Mouse (Mus musculus) induced T-regulatory cell, adult 2 months (primary cell): ENCODE results near the gene Kank4.
"Not testable (repeated sequence)": the region's sequence is repeated elsewhere in the genome, so short reads cannot be mapped to it uniquely, and the experiment has no call there.

Experiments used
- DNase-seq: peaks from one replicate; pipeline ENCODE4 v3.0.0-alpha.2; 2012; ENCODE audit warnings: low read depth

The Kank4 gene

GRCm38 (mm10) chr4:98776721-98777427 is 40.5 kb downstream of the Kank4 start:
- no peak for DNase-seq

- no peak for DNase-seq
These were observed 43.6 kb downstream of the Kank4 start for GRCm38 (mm10) chr4:98773785-98774184.

GRCm38 (mm10) chr4:98767134-98768133 is 49.9 kb downstream of the Kank4 start:
- DNase-seq, result no peak

DNA sequence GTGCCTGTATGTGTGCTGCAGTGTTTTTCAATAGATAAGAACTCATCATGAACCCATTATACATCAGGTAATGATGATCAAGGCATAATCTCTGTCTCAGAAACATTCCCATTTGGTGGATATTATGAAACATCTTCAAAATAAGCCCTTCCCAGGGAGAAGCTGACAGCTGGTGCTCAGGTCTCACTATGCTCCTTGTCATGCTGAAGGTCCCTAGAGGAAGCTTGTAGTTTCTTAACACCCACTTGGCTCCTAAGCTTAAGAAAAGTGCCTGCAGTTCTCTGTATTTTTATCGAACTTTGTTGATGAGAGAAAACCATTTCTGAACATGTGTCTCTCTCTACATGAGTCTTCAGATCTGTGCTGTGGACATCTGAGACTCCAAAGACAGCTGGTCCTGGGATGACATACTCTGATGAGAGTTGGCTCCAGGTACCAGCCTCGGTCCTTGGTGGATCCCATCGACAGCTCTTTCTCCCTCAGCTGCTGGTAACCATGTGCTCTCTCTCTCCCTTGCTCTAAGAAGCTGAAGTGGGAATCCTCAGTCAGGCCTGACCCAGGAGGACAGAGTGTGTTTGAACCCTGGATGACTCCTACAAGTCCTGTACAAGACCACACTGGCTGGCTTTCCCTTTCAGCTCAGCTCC is 58.3 kb downstream of the Kank4 start:
- no peak for DNase-seq

DNA sequence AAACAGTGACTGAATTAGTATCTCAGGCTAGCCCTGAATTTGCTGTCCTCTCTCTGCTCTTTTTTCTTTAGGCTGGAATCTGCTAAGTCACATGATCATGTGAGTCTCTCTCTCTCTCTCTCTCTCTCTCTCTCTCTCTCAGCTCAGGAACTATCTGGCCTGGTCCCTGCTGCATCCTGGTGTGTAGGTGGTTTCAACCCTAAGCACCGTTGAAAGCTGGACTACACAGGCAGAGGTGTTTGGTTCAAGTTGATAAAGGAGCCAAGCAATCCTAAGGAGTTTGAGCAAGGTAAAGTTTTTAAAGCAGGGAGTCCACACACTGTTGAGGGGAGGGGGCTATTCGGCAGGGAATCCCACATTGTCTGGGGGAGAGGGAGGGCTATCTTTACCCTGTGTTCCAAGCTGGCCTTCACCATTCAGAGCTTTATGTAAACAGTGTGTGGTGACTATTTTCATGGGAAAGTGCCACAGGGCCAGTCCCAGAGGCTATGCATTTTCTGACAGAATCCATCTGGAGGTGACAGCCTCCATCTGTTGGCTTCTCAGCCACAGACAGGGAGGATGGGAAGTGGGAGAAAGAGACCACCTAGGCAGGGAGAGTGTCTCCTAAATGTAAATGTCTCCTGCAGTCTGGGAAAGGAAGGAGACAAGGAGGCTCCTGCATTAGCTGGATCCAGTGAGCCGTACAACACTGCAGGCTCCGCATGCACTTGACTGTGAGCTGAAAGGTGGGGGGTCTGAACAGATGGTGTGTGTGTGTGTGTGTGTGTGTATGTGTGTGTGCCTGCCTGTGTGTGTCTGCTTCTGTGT is 59.1 kb downstream of the Kank4 start:
- no peak for DNase-seq

GRCm38 (mm10) chr4:98756141-98756540 is 61.2 kb downstream of the Kank4 start:
- DNase-seq, result no peak

DNA sequence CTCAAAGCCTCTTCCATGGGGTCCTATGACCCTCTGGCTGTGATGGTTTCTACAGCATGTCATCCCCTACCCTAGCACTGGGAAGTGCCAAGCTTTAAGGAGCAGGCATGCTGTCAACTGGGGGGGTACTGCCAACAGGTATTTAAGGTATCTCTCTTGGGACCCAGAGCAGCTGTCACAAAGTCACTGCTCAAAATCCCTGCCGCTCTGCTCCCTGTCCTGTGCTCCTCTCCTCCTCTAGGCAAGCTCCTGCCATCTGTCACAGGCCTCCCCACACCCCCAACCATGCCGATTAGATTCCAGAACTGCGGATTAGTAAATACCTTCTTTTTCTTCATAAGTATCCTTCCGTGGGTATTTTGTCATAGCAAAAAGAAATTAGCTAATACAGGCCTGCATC is 62.9 kb downstream of the Kank4 start:
- DNase-seq, result no peak

- no peak for DNase-seq
These were observed 73.5 kb downstream of the Kank4 start for GRCm38 (mm10) chr4:98743906-98744210.

GRCm38 (mm10) chr4:98743209-98743905 is 74.0 kb downstream of the Kank4 start:
- no peak for DNase-seq

DNA sequence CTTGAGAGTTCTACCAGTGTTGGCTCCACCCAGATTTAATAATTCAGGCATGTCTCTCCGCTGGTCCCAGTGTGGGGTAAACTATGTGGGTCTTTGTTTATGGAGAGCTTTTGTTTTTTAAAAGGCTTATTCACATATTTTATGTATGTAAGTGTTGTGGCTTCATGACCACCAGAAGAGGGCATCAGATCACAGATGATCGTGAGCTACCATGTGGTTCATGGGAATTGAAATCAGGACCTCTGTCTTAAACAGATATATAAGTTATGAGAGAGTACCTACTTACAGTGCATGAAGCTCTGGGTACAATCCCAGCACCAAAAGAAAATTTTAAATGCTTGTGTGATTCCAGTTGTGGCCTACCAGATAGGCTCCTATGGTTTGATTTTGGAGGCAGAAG is 77.6 kb downstream of the Kank4 start:
- no peak for DNase-seq

DNA sequence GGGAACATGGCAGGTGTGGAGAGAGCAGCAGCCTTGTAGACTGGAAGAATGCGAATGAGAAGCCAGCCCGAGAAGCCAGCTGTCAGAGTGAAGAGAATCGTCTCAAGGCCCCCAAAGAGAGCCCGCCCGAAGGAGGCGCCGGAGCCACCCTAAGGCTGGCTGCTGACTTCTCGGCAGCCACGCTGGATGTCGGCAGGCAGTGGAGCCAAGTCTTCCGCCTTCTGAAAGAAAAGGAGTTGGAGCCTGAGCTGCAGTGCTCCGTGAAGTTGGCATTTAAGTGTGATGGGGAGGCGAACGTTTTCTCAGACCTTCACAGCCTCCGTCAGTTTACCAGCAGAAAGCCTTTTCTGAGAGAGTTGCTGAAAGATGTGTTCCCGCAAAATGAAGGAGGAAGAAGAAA is 83.7 kb downstream of the Kank4 start:
- no peak for DNase-seq

DNA sequence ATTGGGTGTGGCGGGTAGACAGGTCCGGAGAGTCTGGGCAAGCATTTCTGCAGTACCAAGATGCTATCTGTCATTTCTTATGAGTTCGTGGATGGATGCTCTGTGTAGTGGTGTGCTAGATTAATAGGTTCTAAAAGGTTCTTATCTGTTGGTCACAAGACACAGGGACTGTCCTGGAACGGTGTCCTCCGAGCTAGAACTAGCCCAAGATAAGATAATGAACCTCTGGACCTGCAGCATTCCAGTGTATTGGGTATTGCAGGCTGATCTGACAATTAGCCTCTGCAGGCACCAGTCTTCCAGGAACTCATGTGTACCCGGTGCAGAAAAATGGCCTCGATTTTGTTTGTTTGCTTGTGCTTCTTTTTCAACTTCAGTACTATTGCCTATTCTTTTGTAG is 88.6 kb downstream of the Kank4 start:
- DNase-seq, result no peak

GRCm38 (mm10) chr4:98727959-98728347 is 89.4 kb downstream of the Kank4 start:
- no peak for DNase-seq

GRCm38 (mm10) chr4:98727295-98727958 is 89.9 kb downstream of the Kank4 start:
- DNase-seq, result no peak

GRCm38 (mm10) chr4:98726590-98727237 is 90.6 kb downstream of the Kank4 start, which contains the start of gene L1td1:
Gene L1td1, plus strand, starts transcription at chr4:98726734.
- no peak for DNase-seq

- no peak for DNase-seq
These were observed 91.9 kb downstream of the Kank4 start for GRCm38 (mm10) chr4:98725439-98725838.

DNA sequence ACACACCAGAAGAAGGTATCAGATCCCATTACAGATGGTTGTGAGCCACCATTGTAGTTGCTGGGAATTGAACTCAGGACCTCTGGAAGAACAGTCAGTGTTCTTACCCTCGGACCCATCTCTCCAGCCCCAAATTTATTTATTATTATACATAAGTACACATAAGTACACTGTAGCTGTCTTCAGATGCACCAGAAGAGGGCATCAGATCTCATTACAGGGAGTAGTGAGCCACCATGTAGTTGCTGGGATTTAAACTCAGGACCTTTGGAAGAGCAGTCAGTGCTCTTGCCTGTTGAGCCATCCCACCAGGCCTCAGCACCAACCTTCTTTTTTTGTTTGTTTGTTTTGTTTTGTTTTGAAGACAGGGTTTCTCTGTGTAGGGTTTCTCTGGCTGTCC is 92.7 kb downstream of the Kank4 start:
- not testable (repeated sequence) for DNase-seq

GRCm38 (mm10) chr4:98722454-98722853 is 94.9 kb downstream of the Kank4 start:
- DNase-seq, result peak; percentile 68

DNA sequence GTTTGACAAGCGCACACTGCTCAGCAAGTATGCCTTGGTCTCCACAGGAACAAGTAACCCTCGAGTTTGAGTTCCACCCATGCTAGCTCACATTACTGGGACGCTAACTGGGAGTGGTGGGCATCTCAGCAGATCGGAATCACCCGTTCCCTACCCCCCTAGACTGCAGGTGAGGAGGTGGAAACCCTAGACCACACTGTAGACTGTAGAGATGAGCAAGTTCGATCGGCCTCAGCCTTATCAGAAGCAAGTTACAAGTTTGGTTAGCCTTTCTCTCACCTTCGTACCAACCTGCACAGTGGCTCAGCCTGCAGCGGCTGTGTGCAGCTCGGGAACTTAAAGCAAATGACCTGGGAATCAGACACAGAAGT is 98.8 kb downstream of the Kank4 start:
- no peak for DNase-seq
